Mouse (Mus musculus) cerebellum, adult 18-20 months (tissue): ENCODE measurements around the gene Ripk3.

ENCODE experiments used
- DNase-seq, 2 experiments: peaks; one replicate each; pipeline ENCODE4 v3.0.0; 2021

Gene Ripk3

DNA sequence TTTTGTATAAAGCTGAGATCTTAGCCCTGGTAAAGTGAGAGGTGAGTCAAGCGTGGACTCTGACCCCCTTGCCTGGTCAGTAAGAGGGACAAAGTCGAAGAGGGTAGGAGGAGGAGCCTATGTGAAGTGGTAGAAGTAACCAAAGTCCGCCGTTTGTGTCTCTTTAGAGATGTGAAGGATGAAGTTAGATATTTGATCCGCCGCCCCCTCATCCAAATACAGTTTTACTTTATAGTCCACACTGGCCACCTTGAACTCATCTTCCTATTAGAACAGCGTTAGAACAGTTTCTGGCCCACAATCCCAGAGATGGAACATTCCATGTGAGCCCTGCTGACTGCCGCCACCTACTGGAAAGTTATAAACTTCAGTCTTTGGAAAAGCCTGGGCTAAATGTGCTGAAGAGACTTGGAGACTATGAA lies 30.3 kb downstream of the Ripk3 start, which contains the start of gene Cideb:
Gene Cideb, minus strand, starts transcription at position 96 of the 422 bp plus-strand sequence.
- peak; percentile 42 to 49 for DNase-seq

DNA sequence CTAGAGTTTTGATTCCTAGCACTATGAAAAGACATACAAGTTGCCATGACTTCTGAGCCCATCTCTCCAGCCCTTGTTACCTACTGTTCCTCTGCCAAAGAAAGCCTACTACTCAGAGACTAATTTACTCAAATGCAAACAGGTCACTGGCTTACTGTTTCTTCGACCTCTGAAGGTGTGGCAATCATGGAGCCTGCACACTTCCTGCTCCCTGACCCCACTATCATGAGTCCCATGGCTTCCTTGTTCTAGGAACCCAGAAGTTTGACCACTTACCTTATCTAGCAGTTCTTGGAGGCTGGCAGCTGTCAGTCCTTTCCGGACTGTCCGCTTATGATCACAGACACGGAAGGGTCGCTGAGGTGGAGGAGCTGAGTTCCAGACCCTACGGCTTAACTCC lies 31.1 kb downstream of the Ripk3 start:
- DNase-seq = no peak

DNA sequence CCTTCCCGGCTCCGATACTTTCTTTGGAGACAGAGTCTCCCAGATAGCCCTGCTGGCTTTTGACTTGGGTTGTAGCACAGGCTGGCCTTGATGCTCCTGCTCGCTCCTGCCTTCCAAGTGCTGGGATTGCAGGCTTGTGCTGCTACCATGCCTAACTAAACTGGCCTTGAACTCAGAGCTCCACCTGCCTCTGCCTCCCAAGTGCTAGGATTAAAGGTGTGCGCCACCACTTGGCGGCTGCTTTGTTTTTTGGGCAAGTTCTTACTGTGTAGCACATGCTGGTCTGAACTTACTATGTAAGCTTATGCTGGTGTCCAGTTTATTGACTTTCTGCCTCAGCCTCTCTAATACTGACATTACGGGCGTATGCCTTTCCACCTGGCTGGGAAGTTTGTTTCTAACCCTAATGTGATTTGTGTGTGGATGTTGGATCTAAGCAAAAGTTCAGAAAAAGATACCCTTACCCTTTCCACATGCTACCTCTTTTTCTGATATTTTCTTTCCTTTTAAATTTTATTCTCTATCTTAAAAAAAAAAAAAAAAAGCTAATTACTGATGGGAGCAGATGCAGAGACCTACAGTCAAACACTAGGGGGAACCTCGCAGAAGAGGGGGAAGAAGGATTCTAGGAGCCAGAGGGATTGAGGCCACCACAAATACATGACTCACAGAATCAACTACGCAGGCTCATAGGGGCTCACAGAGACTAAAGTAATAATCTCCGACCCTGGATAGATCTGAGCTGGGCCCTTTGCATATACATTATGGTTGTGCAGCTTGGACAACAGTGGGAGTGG lies 41.4 kb downstream of the Ripk3 start:
- DNase-seq = no peak

DNA sequence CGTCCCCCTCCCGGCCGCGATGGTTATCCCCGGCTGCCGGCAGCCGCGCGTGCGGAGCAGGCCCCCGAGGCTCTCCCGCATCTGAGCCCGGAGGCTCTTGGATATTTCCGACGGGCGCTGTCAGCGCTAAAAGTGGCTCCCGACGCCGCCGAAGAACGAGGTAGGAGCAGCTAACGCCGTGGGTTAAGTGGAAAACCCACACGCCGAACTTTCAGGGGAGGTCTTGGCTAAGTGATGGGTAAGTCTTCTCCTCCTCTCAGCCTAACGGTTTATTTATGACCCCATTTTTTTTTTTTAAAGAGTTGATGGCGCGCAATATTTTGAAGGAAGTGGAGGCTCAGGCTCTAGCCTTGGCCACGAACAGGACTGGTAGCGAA lies 42.8 kb downstream of the Ripk3 start:
- DNase-seq = no peak

DNA sequence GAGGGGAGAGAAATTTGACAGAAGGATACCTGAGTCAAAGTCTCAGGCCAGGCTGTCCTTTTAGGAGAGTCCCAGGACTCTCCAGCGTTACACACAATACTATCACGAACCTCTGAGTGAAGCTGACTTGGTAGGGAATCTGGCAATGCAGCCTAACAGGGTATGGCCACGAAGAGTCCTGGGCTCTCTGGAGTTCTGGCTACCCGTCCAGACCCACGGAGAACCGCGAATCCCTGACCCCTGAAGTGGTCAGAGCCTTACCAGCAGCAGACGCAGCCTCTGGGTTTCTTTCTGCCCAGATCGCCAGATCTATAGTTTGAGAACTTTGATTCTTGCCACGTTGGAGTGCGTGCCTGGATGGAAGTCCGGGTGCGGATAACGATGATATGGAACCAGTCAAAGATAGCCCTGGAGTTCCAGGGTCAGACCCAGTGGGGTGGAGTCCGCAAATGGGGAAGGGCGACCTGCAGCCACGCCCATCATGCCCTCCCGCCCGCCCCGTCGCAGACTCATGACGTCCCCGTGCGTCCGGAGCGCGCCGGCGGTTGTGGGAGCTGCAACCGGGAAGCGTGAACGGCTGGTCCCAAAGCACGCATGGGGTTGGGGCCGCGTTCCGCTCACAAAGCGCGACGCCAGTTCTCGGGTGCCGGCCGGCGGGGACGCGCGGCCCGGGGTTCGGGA lies 43.3 kb downstream of the Ripk3 start, which contains the start of the genes Dhrs1 and Nop9:
Gene Dhrs1, minus strand, starts transcription at position 511 of the 681 bp plus-strand sequence.
Gene Nop9, plus strand, starts transcription at position 514 of the 681 bp plus-strand sequence.
- DNase-seq = peak; percentile 84 to 89

DNA sequence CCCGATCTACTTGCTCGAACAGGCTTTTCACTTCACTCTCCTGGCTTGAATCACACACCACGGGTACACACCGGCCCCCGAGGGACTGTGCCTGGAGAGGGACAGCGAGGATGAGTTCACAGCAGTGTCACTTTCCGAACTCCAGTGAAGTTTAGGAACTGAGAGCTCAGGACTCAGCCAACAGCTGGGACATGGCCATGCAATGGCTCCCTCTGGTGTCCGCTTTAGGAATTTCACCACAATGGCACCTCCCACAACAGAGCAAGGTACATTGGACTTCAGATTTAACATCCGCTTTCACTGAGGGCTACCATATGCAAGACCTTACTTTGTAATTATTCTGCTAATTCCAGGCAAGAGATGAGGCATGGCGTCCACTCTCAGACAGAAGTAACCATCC lies 45.0 kb downstream of the Ripk3 start:
- DNase-seq = peak; percentile 82 to 89

DNA sequence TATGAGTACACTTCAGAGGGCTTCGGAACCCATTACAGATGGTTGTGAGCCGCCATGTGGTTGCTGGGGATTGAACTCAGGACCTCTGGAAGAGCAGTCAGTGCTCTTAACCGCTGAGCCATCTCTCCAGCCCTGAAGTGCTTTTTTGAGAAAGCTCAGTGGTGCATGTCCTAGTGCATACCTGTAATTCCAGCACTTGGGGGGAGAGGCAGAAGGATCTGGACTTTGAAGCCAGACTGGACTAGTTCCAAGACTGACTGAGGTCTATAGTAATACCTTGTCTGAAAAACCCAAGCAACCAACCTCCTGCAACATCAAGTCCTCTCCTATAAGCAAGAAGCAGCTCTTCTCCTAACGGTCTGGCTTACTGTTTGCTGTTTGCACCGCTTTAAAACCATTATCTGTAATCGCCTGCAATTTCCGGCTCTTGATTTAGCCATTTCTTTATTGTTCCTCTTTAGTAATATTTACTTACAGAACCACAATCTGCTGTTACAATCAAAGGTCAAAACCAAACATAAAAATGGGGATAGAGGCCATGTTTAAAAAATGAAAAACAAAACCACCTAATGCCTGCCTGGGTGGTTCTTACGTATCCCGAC lies 51.5 kb downstream of the Ripk3 start:
- no peak for DNase-seq

DNA sequence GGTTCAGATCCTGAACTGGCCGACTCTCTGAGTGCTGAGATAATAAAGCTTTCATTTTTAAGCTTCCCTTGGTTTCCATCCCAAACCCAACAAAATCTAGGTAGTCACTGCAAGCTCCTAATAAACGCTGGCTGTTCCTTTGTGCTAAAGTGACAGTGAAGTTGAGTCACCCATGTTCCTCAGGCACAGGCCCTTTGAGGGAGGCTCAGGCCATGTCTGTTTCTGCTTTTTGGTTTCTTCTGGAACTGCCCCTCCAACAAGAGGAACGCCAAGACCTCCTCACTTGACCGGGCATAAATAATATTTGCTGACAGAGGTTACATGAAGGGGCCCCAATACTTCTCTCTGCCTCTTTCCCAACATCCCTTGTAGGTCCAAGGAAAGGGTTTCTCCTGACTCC lies 52.9 kb downstream of the Ripk3 start:
- no peak for DNase-seq

DNA sequence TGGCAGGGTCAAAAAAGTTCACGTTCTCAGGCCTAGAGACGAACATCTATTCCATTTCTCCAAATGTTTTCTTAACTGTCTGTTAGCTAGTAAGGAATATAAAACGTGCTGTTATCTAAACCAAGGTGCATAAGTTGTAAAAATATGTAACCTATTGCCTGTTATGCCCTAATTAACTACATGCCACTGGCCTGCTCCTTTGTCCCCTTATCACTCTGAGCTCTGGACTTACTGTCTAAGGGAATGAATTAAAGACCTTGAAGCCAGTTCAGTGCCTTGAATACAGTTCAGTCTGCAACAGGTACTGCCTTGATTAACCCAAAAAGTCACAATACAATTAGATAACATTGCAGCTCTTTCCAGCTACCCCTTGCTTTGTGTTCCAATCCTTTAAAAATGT lies 53.3 kb downstream of the Ripk3 start:
- DNase-seq = no peak
